Mouse (Mus musculus): ENCODE results near the gene A630023A22Rik.

The A630023A22Rik gene

GRCm38 (mm10) chr14:34102601-34103000 lies at the start of gene A630023A22Rik:
A630023A22Rik (minus strand) TSS chr14:34102754.
- in situ Hi-C loops (cut with MboI; ENCODE audit: low pct_unique_long_range_greater_than_20kb in 1 of 2, low sequenced_read_pairs in 2 of 2, unreplicated experiment in 1 of 2) = loop anchor here (10.0 to 25.0 kb wide), 2 partner anchors 302 to 310 kb away; no protein-coding TSS in a partner anchor

- in situ Hi-C loops (cut with MboI; ENCODE audit: low pct_unique_long_range_greater_than_20kb in 1 of 2, low sequenced_read_pairs in 2 of 2, unreplicated experiment in 1 of 2) = no loop called here
These were observed 49.8 kb upstream of the A630023A22Rik start, which contains the start of gene Npy4r for GRCm38 (mm10) chr14:34152342-34152741. Npy4r (minus strand) TSS chr14:34152489.

DNA sequence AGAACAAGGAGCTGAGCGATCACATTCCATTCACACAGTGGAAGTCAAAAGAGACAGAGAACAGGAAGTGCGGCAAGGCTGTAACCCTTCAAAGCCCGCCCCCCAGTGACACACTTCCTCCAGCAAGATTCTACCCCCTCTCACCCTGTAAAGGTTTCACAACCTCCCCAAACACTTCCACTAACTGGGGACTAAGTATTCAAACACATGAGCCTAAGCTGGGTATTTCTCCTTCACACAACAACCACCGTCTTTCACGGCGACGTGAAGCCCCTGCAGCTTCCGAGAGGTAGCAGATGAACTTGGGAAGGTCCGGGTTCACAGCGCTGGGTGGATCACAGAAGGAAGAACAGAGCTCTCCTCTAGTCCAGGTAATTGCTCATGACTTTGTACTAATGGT lies 40.4 kb upstream of the A630023A22Rik start:
- in situ Hi-C loops (cut with MboI; ENCODE audit: low pct_unique_long_range_greater_than_20kb in 1 of 2, low sequenced_read_pairs in 2 of 2, unreplicated experiment in 1 of 2) = no loop called here

GRCm38 (mm10) chr14:34142316-34142715 lies 39.8 kb upstream of the A630023A22Rik start:
- in situ Hi-C loops (cut with MboI; ENCODE audit: low pct_unique_long_range_greater_than_20kb in 1 of 2, low sequenced_read_pairs in 2 of 2, unreplicated experiment in 1 of 2) = no loop called here

DNA sequence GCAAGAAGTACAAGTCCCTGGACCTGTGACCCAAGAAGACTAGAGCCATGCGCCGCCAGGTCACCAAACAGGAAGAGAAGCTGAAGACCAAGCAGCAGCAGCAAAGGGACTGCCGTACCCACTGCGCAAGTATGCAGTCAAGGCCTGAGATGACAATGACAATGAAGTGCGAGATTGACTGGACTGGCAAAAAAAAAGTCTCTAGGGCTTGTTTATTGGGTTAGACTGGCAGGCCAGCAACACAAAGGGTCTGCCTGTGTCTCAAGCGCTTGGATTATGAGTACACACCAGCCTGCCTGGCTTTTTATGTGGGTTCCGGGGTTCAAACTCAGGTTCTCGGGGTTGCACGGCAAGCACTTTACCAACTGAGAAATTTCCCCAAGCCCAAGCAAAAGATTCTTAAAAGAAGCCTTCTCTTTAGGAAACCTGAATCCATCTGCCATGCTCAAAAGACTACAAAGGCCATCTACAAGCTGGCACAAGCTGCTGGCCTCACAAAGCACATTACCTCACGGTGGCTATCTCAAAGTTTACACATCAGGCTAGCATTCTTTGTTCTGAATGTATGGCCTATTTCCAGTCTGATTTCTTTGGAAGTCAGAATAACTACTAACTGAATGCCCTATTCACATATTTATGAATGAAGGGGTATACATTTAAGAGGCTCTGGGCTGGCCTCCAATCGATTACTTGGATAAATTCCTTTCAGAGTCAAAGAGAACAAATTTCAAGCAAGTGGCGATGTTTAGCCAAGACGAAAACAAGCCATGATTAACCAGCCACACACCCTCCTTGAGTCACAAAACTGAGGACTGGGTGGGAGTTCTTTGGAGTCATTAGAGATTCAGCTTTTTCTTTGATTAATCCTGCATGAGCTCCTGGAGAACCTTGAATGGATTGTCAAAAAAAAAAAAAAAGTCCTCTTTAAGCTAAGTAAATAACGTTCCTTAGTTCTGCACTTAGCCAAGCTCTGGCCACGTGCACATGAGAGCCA lies 37.4 kb upstream of the A630023A22Rik start:
- in situ Hi-C loops (cut with MboI; ENCODE audit: low pct_unique_long_range_greater_than_20kb in 1 of 2, low sequenced_read_pairs in 2 of 2, unreplicated experiment in 1 of 2) = no loop called here

- in situ Hi-C loops (cut with MboI; ENCODE audit: low pct_unique_long_range_greater_than_20kb in 1 of 2, low sequenced_read_pairs in 2 of 2, unreplicated experiment in 1 of 2) = no loop called here
These were observed 32.8 kb upstream of the A630023A22Rik start for GRCm38 (mm10) chr14:34135391-34135790.

GRCm38 (mm10) chr14:34131216-34131615 lies 28.7 kb upstream of the A630023A22Rik start:
- in situ Hi-C loops (cut with MboI; ENCODE audit: low pct_unique_long_range_greater_than_20kb in 1 of 2, low sequenced_read_pairs in 2 of 2, unreplicated experiment in 1 of 2) = no loop called here

DNA sequence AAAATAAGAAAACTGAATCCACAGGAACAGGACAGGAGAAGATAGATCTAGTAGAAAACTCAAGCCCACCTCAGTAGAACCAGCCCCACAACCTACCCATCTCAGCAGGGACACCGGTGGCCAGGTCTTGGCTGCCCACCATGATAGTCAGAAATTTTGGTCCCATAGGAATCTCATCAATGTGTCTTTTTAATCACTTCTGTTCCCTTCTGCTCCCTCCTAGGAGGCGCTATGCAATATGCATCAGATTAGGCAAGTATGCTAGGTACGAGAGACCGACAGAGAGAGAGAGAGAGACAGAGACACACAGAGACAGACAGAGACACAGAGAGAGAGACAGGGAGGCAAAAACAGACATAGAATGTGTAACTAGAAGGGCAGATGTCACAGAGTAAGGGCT lies 19.1 kb upstream of the A630023A22Rik start:
- in situ Hi-C loops (cut with MboI; ENCODE audit: low pct_unique_long_range_greater_than_20kb in 1 of 2, low sequenced_read_pairs in 2 of 2, unreplicated experiment in 1 of 2) = loop anchor here in 1 of 2 experiments (25.0 kb wide), 1 partner anchor 291 kb away; no protein-coding TSS in a partner anchor

GRCm38 (mm10) chr14:34120923-34121351 lies 18.4 kb upstream of the A630023A22Rik start:
- in situ Hi-C loops (cut with MboI; ENCODE audit: low pct_unique_long_range_greater_than_20kb in 1 of 2, low sequenced_read_pairs in 2 of 2, unreplicated experiment in 1 of 2) = loop anchor here in 1 of 2 experiments (25.0 kb wide), 1 partner anchor 291 kb away; no protein-coding TSS in a partner anchor

GRCm38 (mm10) chr14:34120016-34120910 lies 17.7 kb upstream of the A630023A22Rik start:
- in situ Hi-C loops (cut with MboI; ENCODE audit: low pct_unique_long_range_greater_than_20kb in 1 of 2, low sequenced_read_pairs in 2 of 2, unreplicated experiment in 1 of 2) = loop anchor here in 1 of 2 experiments (25.0 kb wide), 1 partner anchor 292 kb away; no protein-coding TSS in a partner anchor

- in situ Hi-C loops (cut with MboI; ENCODE audit: low pct_unique_long_range_greater_than_20kb in 1 of 2, low sequenced_read_pairs in 2 of 2, unreplicated experiment in 1 of 2) = loop anchor here in 1 of 2 experiments (25.0 kb wide), 1 partner anchor 293 kb away; no protein-coding TSS in a partner anchor
These were observed 16.6 kb upstream of the A630023A22Rik start for GRCm38 (mm10) chr14:34119046-34119723.

DNA sequence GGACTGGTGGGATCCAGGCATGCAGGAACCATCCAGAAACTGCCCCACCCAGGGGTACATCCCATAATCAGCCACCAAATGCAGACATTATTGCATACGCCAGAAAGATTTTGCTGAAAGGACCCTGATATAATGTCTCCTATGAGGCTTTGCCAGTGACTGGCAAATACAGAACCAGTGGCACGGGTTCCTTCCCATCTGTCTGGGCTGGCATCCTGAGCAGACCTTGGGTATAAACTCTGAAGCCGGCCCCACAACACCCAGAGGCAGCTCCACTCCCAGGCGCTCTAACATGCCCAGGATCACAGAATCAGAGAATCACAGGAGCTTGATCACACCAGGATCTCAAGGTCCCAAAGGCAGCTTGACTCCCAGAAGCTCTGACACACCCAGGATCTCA lies 11.8 kb upstream of the A630023A22Rik start:
- in situ Hi-C loops (cut with MboI; ENCODE audit: low pct_unique_long_range_greater_than_20kb in 1 of 2, low sequenced_read_pairs in 2 of 2, unreplicated experiment in 1 of 2) = loop anchor here in 1 of 2 experiments (25.0 kb wide), 1 partner anchor 298 kb away; no protein-coding TSS in a partner anchor

GRCm38 (mm10) chr14:34107594-34107993 lies 5.0 kb upstream of the A630023A22Rik start:
- in situ Hi-C loops (cut with MboI; ENCODE audit: low pct_unique_long_range_greater_than_20kb in 1 of 2, low sequenced_read_pairs in 2 of 2, unreplicated experiment in 1 of 2) = loop anchor here (10.0 to 25.0 kb wide), 2 partner anchors 297 to 305 kb away; no protein-coding TSS in a partner anchor

GRCm38 (mm10) chr14:34106389-34107062 lies 4.0 kb upstream of the A630023A22Rik start:
- in situ Hi-C loops (cut with MboI; ENCODE audit: low pct_unique_long_range_greater_than_20kb in 1 of 2, low sequenced_read_pairs in 2 of 2, unreplicated experiment in 1 of 2) = loop anchor here (10.0 to 25.0 kb wide), 2 partner anchors 298 to 306 kb away; no protein-coding TSS in a partner anchor

DNA sequence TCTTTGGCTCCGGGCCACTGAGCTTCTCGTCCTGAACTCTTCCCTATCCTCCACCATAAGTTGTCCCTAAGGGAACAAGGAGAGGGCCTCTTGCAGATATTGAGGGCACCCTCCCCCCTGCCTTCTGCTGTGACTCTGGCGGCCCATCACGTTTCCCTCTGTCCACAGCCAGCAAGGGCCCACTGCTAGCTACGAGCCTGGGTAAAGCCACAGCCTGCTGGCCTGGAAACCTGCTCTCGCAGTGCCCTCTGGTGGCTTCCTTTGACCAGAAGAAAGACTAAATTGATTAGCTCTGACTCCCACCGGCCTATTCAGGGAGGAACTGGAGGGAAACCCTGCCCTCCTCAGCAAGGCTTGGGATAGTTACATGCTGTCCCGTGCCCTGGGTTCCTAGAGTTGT lies 2.3 kb upstream of the A630023A22Rik start:
- in situ Hi-C loops (cut with MboI; ENCODE audit: low pct_unique_long_range_greater_than_20kb in 1 of 2, low sequenced_read_pairs in 2 of 2, unreplicated experiment in 1 of 2) = loop anchor here (10.0 to 25.0 kb wide), 2 partner anchors 300 to 307 kb away; no protein-coding TSS in a partner anchor

DNA sequence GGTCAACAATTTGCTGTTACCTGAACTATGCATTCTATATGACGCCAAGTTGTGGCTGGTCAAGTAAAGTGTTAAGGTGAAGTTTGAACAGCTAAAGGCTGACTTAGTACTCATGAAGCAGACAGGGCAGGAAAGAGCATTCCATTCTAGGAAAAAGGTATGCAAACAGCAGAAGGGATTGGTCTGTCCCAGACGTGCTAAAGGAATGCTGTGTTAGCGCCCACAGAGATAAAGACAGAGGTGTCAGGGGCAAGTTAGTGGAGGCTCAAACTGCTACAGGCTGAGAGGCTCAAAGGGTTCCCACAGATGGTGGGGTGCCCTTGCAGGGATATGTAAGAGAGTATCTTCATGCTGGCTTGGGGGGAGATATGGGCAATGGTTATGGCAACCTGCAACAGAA lies 1.3 kb upstream of the A630023A22Rik start:
- in situ Hi-C loops (cut with MboI; ENCODE audit: low pct_unique_long_range_greater_than_20kb in 1 of 2, low sequenced_read_pairs in 2 of 2, unreplicated experiment in 1 of 2) = loop anchor here (10.0 to 25.0 kb wide), 2 partner anchors 301 to 308 kb away; no protein-coding TSS in a partner anchor

DNA sequence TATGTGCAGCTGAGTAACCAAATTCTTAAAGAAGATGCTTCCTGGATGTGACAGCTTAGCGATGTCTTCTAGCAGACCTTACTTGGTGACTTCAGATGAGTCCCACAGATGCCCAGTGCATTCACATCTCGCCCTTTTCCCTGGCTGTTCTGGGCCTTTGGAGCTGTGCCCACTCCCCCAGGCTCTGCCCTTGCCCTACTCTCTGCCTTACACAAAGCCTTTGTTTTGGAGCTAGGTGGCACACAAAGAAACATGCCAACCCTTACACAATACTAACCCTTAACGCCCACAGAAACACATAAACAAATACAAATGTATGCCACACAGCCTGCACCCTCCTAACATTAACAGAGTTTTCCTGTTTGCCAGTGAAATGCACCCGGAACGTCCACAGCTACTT lies 6.4 kb downstream of the A630023A22Rik start:
- in situ Hi-C loops (cut with MboI; ENCODE audit: low pct_unique_long_range_greater_than_20kb in 1 of 2, low sequenced_read_pairs in 2 of 2, unreplicated experiment in 1 of 2) = loop anchor here (25.0 kb wide), 2 partner anchors 466 to 491 kb away; partner anchors contain the start of gene Ldb3 (in 1 of the 2)

Measured in mouse embryonic stem cell (cell line).